23 mouse cellular contexts compared by ENCODE assay signal in genomic region chr9:55478699-55479098, GRCm38 (mm10). TPM values are rescaled to one million over a fixed set of nuclear protein-coding genes. Genes with fewer than 3 reads are reported as not detected.
DNase-seq lines count a peak whose midpoint lies in the region; TF ChIP-seq lines count a peak whose summit lies in the region.
"Had no signal": no experiment of that assay in that cellular context is flagged by ENCODE, and none has a peak within 500 bp of the region (broad histone marks: within the 10 kb centered on the region; RNA-seq: fewer than 3 reads in every experiment).

No protein-coding gene starts in this region.

- H3K27ac ChIP-seq in MEL (ENCODE audit: control insufficient read depth, low read depth, low read length) = no peak overlapping the region

- peak; percentile 10 for DNase-seq in MEL (ENCODE audit: low read depth, low spot score)
- peak; percentile 9 for DNase-seq in MEL-GATA-1-ER (ENCODE audit: extremely low read depth, low read depth)
- DNase-seq in kidney, postnatal 10 days = no peak
- no peak for DNase-seq in lung, adult 2 months
- DNase-seq: adrenal gland, adult 2 months; adrenal gland, adult 8-10 months; adrenal gland, postnatal 10 days; adrenal gland, postnatal 14 days; adrenal gland, postnatal 25 days; adrenal gland, postnatal 36 days; B cell, adult 2 months; cerebellum, adult 11 months; cerebellum, adult 11-12 months; cerebellum, adult 18-20 months; cerebellum, adult 2 months; cerebellum, adult 8-10 months had no signal

- H3K36me3 ChIP-seq in MEL (ENCODE audit: control insufficient read depth in 1 of 2, insufficient read depth in 2 of 2, low read length in 2 of 2) = peaks cover 2 to 3% of the 10 kb centered on the region in 2 experiments; a peak in 3 of 4 replicates

- TF ChIP-seq POLR2A in MEL (IDR thresholded peaks at IDR 0.05; ENCODE audit: control insufficient read depth in 1 of 2, insufficient read depth in 1 of 2, low read depth in 1 of 2, low read length in 2 of 2, poor library complexity in 1 of 2) = no peak
- TF ChIP-seq POLR2A in lung, adult 2 months (IDR thresholded peaks at IDR 0.05; ENCODE audit: borderline replicate concordance, extremely low read depth, low read depth, low read length) = no peak

- no peaks in the 10 kb centered on the region for H3K79me2 ChIP-seq in MEL (ENCODE audit: control insufficient read depth, insufficient read depth, low read length, poor library complexity)

- TF ChIP-seq EP300 in MEL (IDR thresholded peaks at IDR 0.05; ENCODE audit: low read depth in 1 of 2, low read length in 2 of 2) = no peak

- H3K27me3 ChIP-seq in MEL (ENCODE audit: control insufficient read depth in 1 of 2, insufficient read depth in 2 of 2, low read length in 2 of 2) = no peaks in the 10 kb centered on the region
- H3K27me3 ChIP-seq: CH12.LX, Patski had no signal

- no peak overlapping the region for H3K9ac ChIP-seq in MEL (ENCODE audit: control insufficient read depth, low read depth, low read length, poor library complexity, severe bottlenecking)

- H3K9me3 ChIP-seq in MEL (replicated peaks; ENCODE audit: insufficient read depth, low read length) = no peaks in the 10 kb centered on the region
- H3K9me3 ChIP-seq: G1E had no signal

- no peak for TF ChIP-seq CTCF in MEL (IDR thresholded peaks at IDR 0.05 in 2 of 3, conservative IDR thresholded peaks at IDR 0.05 in 1 of 3; ENCODE audit: control insufficient read depth in 1 of 3, insufficient read depth in 1 of 3, low read depth in 2 of 3, low read length in 3 of 3, poor library complexity in 1 of 3, severe bottlenecking in 1 of 3)
- no peak for TF ChIP-seq CTCF in lung, adult 2 months (IDR thresholded peaks at IDR 0.05; ENCODE audit: insufficient read depth, low read length)

- TF ChIP-seq RAD21 in MEL (IDR thresholded peaks at IDR 0.05; ENCODE audit: low read depth, low read length) = no peak

- no peak overlapping the region for H3K4me3 ChIP-seq in MEL (ENCODE audit: control insufficient read depth in 1 of 2, insufficient read depth in 1 of 2, low read depth in 2 of 2, low read length in 2 of 2)
- no peak overlapping the region for H3K4me3 ChIP-seq in lung, adult 2 months (replicated peaks; ENCODE audit: extremely low read depth, low read depth, low read length)

- no peaks in the 10 kb centered on the region for H3K4me1 ChIP-seq in MEL (ENCODE audit: control insufficient read depth in 1 of 2, insufficient read depth in 2 of 2, low read length in 2 of 2)
- no peaks in the 10 kb centered on the region for H3K4me1 ChIP-seq in lung, adult 2 months (ENCODE audit: control insufficient read depth, insufficient read depth, low read length)

TF ChIP-seq in MEL, 35 proteins besides CTCF, POLR2A, EP300 and RAD21:
- TF ChIP-seq ZNF384 (IDR thresholded peaks at IDR 0.05; ENCODE audit: low read depth, low read length) (peak; percentile 92), UBTF (IDR thresholded peaks at IDR 0.05; ENCODE audit: borderline replicate concordance, insufficient read depth, low read depth, low read length) (no peak), MXI1 (IDR thresholded peaks at IDR 0.05; ENCODE audit: low read depth, low read length) (no peak)

RNA-seq across cellular contexts. Expression of gene Etfa, which starts 33.3 kb away (rescaled TPM):
- 37.5 and 37.8 TPM in 2 replicates for total RNA-seq in MEL (2012; rRNA removed)
- polyA plus RNA-seq in MEL (2012; ENCODE audit: insufficient read depth in 1 of 2, insufficient read length in 2 of 2, low read depth in 1 of 2, low replicate concordance in 2 of 2, missing spikeins in 1 of 2) = 100 to 1,000 TPM in 1 of 2 experiments, not detected in 1; 126 TPM
- polyA plus RNA-seq in lung, adult 2 months (2012; rRNA removed) = 33.7 and 40.6 TPM in 2 replicates

RNA-seq across cellular contexts. Expression of gene Isl2, which starts 59.8 kb away (rescaled TPM):
- total RNA-seq in MEL (2012; rRNA removed) = not detected in 2 replicates
- polyA plus RNA-seq in MEL (2012; ENCODE audit: insufficient read depth in 1 of 2, insufficient read length in 2 of 2, low read depth in 1 of 2, low replicate concordance in 2 of 2, missing spikeins in 1 of 2) = not detected
- 0.22 TPM in 1 of 2 replicates, not detected in the other for polyA plus RNA-seq in lung, adult 2 months (2012; rRNA removed)
- total RNA-seq: adrenal gland, adult 18-20 months; adrenal gland, adult 2 months; adrenal gland, adult 8-10 months; adrenal gland, postnatal 10 days; adrenal gland, postnatal 14 days; adrenal gland, postnatal 25 days; adrenal gland, postnatal 36 days; adrenal gland, postnatal 4 days; G1E had no signal
- polyA plus RNA-seq: activated CD4-positive, CD25-positive, alpha-beta regulatory T cell, adult 4 months; adrenal gland, adult 2 months; CD4-positive, CD25-positive, alpha-beta regulatory T cell, adult 4 months had no signal

Comparison
In these comparisons a context has a peak if more than half of its experiments do, and no peak if none do; other contexts are left out.
1. DNase-seq: peak in MEL (single experiment) and MEL-GATA-1-ER (single experiment); none in kidney, postnatal 10 days (single experiment) and lung, adult 2 months (single experiment).